Mouse (Mus musculus): ENCODE data around the gene Zp3r. TPM values are rescaled to one million over a fixed set of nuclear protein-coding genes. Genes with fewer than 3 reads are reported as not detected.
"Not testable (repeated sequence)": the region's sequence is repeated elsewhere in the genome, so short reads cannot be mapped to it uniquely, and the experiment has no call there.

Zp3r gene
- polyA plus RNA-seq (2015; fragmentation: Nextera tagmentation; extraction: Ambion mirVana): not detected in 2 replicates

DNA sequence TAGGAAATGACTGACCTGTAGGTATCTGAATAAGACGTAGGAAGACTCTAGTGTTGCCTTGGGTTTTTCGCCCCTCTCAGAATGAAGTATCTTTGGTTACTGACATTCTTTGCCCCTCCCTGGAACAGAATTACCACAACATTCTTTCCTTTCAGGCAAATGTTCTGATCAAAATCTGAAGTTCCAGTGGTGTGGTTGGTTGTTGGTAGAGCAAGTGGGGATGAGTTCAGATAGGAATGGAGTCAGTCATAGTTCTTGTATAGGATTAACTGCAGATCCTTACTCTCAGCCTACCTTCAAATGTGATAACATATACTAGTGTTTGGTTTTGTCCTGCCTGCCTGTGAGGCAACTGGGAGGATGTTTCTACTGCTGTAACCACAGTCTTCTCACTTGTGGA lies at the start of gene Zp3r:
TSS of gene Zp3r (minus strand) at position 101 of the 400 bp plus-strand sequence.
- H3K4me3 ChIP-seq (ENCODE audit: low read depth, low read length): no peak within 1 kb of the TSS
- H3K9ac ChIP-seq (ENCODE audit: low read depth, low read length): no peak within 1 kb of the TSS
- 97% methylated on average over 2 of the region's 2 CpGs for WGBS
- H3K4me1 ChIP-seq (ENCODE audit: control insufficient read depth, insufficient read depth, low read length): no peaks in the 10 kb centered on the region
- H3K27me3 ChIP-seq (ENCODE audit: control insufficient read depth, insufficient read depth, low read depth, low read length): no peaks in the 10 kb centered on the region
- H3K4me2 ChIP-seq (ENCODE audit: low read length): no peak within 1 kb of the TSS
- ATAC-seq: no peak
- H3K27ac ChIP-seq (ENCODE audit: low read length): no peak within 1 kb of the TSS
- H3K36me3 ChIP-seq (ENCODE audit: control insufficient read depth, insufficient read depth, low read length): no peaks in the 10 kb centered on the region
- H3K9me3 ChIP-seq (replicated peaks; ENCODE audit: control insufficient read depth, low read length, poor library complexity, severe bottlenecking): no peaks in the 10 kb centered on the region

DNA sequence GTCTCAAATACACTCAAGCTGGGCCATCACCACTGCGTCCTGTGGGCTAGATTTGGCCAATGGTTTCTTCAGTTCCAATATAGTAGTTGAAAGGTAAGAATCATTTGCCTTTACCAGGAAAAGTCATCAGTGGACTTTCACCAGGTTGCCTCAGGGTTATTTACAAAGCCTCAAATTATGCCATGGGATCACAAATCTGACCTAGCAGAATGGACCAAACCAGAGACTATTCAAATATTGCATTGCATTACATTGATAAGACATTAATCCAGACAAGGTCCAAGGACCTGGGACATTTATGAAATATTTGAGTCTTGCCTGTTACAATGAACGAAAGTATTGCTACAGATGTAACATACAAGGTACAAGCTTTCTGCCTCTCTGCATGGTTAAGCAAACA lies 49.1 kb upstream of the Zp3r start:
- no peak for ATAC-seq

DNA sequence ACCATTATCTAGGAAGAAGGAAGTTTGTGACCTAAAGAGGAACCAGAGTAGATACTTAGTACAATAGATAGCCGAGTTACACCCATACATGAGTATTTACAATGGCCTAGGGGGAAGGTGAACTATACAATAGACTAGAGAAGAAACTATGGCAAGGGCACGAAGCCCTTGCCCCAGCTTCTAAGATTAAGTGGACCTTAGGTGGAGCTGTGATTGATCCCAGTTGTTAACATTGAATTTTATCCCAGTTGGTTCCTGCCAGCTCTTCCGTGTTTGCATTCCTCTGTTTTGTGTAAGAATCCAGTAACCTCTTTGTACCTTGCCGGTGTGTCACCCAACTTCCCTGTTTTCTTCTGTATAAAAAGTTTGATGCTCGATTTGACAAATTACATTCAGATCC lies 34.2 kb upstream of the Zp3r start:
- not testable (repeated sequence) for H3K9me3 ChIP-seq (replicated peaks; ENCODE audit: control insufficient read depth, low read length, poor library complexity, severe bottlenecking); H3K4me2 ChIP-seq (ENCODE audit: low read length); H3K27me3 ChIP-seq (ENCODE audit: control insufficient read depth, insufficient read depth, low read depth, low read length); ATAC-seq; H3K27ac ChIP-seq (ENCODE audit: low read length); H3K9ac ChIP-seq (ENCODE audit: low read depth, low read length); H3K4me3 ChIP-seq (ENCODE audit: low read depth, low read length); H3K36me3 ChIP-seq (ENCODE audit: control insufficient read depth, insufficient read depth, low read length); H3K4me1 ChIP-seq (ENCODE audit: control insufficient read depth, insufficient read depth, low read length)
- 87% methylated on average over 5 of the region's 5 CpGs for WGBS

More for the DNA sequence above, 49.1 kb upstream of the Zp3r start:
- no peaks in the 10 kb centered on the region for H3K9me3 ChIP-seq (replicated peaks; ENCODE audit: control insufficient read depth, low read length, poor library complexity, severe bottlenecking)
- H3K36me3 ChIP-seq (ENCODE audit: control insufficient read depth, insufficient read depth, low read length): no peaks in the 10 kb centered on the region
- no peak overlapping the region for H3K9ac ChIP-seq (ENCODE audit: low read depth, low read length)
- H3K4me3 ChIP-seq (ENCODE audit: low read depth, low read length): no peak overlapping the region
- H3K27me3 ChIP-seq (ENCODE audit: control insufficient read depth, insufficient read depth, low read depth, low read length): no peaks in the 10 kb centered on the region
- WGBS: 91% methylated on average over 2 of the region's 2 CpGs
- H3K27ac ChIP-seq (ENCODE audit: low read length): no peak overlapping the region
- H3K4me2 ChIP-seq (ENCODE audit: low read length): no peak overlapping the region
- no peaks in the 10 kb centered on the region for H3K4me1 ChIP-seq (ENCODE audit: control insufficient read depth, insufficient read depth, low read length)

DNA sequence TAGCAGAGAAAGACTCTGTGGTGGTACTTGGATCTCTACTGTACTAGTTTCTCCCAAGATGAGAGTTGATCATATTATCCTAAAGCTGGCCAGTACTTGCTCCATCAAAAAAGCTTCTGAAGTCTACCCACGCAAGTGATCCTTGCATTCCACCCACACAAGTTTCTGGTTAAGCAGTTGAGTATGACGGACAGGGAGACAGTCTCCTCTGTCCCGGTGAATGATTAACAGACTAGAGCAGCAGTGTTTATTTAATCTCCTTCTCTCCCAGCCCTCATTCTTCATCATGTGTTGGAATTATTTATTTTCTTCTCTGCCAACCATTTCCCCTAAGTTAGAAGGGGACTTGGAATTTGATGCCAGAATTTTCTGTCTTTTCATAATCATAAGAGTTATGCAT lies 32.0 kb upstream of the Zp3r start, which contains the start of gene C4bp:
TSS of gene C4bp (minus strand) at position 179 of the 400 bp plus-strand sequence.
- Histone ChIP-seq H3K27ac (ENCODE audit: low read length) (no peak within 1 kb of the TSS), H3K27me3 (ENCODE audit: control insufficient read depth, insufficient read depth, low read depth, low read length) (no peaks in the 10 kb centered on the region), H3K4me3 (ENCODE audit: low read depth, low read length) (no peak within 1 kb of the TSS), H3K4me2 (ENCODE audit: low read length) (no peak within 1 kb of the TSS), H3K4me1 (ENCODE audit: control insufficient read depth, insufficient read depth, low read length) (no peaks in the 10 kb centered on the region), H3K36me3 (ENCODE audit: control insufficient read depth, insufficient read depth, low read length) (no peaks in the 10 kb centered on the region), H3K9ac (ENCODE audit: low read depth, low read length) (no peak within 1 kb of the TSS), H3K9me3 (replicated peaks; ENCODE audit: control insufficient read depth, low read length, poor library complexity, severe bottlenecking) (no peaks in the 10 kb centered on the region)
- ATAC-seq: no peak
- WGBS: 91% methylated on average over 3 of the region's 3 CpGs

DNA sequence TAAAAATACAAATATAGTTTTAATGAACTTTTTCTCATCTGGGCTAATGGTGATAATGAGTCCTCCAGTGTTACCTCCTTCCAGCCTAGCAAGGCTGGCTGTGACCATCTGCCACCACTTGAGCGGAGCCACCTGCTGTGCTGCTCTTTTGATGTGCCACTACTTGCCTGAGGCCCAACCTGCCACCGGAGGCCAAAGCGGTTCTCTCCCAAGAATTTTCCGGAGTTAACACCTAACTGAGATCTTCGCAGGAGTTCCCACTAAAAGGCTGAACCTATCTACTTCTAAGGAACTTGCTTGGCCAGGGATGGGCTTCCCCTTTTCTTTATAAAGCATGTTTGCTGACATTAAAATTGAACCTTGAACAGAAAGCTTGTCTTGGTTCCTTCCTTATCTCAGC lies 30.2 kb upstream of the Zp3r start:
- not testable (repeated sequence) for ATAC-seq; H3K4me3 ChIP-seq (ENCODE audit: low read depth, low read length); H3K27me3 ChIP-seq (ENCODE audit: control insufficient read depth, insufficient read depth, low read depth, low read length); H3K27ac ChIP-seq (ENCODE audit: low read length); H3K9ac ChIP-seq (ENCODE audit: low read depth, low read length); H3K4me1 ChIP-seq (ENCODE audit: control insufficient read depth, insufficient read depth, low read length); H3K9me3 ChIP-seq (replicated peaks; ENCODE audit: control insufficient read depth, low read length, poor library complexity, severe bottlenecking); H3K4me2 ChIP-seq (ENCODE audit: low read length); H3K36me3 ChIP-seq (ENCODE audit: control insufficient read depth, insufficient read depth, low read length)
- 50% methylated on average over 5 of the region's 5 CpGs for WGBS

DNA sequence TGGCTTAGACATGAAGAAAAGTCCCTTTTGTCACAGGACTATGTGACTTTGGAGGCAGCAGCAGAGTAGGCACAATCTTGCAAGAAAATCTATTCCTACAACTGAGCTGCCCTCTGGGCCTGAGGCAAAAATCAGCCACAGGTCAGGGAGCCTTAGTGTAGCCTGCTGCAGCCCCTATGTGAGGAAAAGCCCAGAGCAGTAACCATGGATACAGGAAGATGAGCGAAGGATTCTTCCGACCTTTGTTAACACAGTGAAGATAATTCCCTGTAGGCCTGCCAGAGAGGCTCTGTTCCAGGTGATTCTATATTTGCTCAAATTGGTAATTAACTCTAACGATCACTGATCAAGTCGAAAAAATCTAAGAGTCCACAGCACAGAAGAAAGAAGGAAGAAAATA lies 14.7 kb upstream of the Zp3r start:
- peaks cover 6% of the 10 kb centered on the region for H3K4me1 ChIP-seq (ENCODE audit: control insufficient read depth, insufficient read depth, low read length)
- no peaks in the 10 kb centered on the region for H3K36me3 ChIP-seq (ENCODE audit: control insufficient read depth, insufficient read depth, low read length)
- peak; percentile 86; the same call in 1 of the 2 replicates for ATAC-seq
- no peak overlapping the region for H3K4me2 ChIP-seq (ENCODE audit: low read length)
- no peak overlapping the region for H3K27ac ChIP-seq (ENCODE audit: low read length)
- H3K27me3 ChIP-seq (ENCODE audit: control insufficient read depth, insufficient read depth, low read depth, low read length): no peaks in the 10 kb centered on the region
- no peak overlapping the region for H3K9ac ChIP-seq (ENCODE audit: low read depth, low read length)
- no peaks in the 10 kb centered on the region for H3K9me3 ChIP-seq (replicated peaks; ENCODE audit: control insufficient read depth, low read length, poor library complexity, severe bottlenecking)
- 44% methylated on average over 4 of the region's 4 CpGs for WGBS
- no peak overlapping the region for H3K4me3 ChIP-seq (ENCODE audit: low read depth, low read length)

DNA sequence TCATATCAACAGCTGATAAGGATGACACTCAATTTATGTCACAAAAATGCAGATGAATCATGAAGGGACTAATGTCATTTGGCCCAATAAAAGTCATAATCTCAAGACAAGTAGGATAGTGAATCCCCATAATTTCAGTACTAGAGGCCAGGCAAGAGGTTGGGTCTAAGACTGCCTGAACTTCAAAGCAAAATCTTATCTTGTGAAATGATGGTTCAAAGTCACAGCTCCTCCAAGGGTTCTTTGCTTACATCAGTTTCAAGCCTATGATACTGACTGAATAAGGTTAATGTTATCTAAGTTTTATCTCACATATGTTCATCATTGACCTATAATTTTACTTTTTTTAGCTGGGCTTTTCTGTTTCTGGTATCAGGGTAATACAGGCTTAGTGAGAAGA lies 11.5 kb upstream of the Zp3r start:
- no peak for ATAC-seq
- H3K27me3 ChIP-seq (ENCODE audit: control insufficient read depth, insufficient read depth, low read depth, low read length): no peaks in the 10 kb centered on the region
- no peak overlapping the region for H3K4me2 ChIP-seq (ENCODE audit: low read length)
- no peak overlapping the region for H3K27ac ChIP-seq (ENCODE audit: low read length)
- H3K36me3 ChIP-seq (ENCODE audit: control insufficient read depth, insufficient read depth, low read length): no peaks in the 10 kb centered on the region
- peaks cover 6% of the 10 kb centered on the region for H3K4me1 ChIP-seq (ENCODE audit: control insufficient read depth, insufficient read depth, low read length)
- no peaks in the 10 kb centered on the region for H3K9me3 ChIP-seq (replicated peaks; ENCODE audit: control insufficient read depth, low read length, poor library complexity, severe bottlenecking)
- no peak overlapping the region for H3K9ac ChIP-seq (ENCODE audit: low read depth, low read length)
- H3K4me3 ChIP-seq (ENCODE audit: low read depth, low read length): no peak overlapping the region

DNA sequence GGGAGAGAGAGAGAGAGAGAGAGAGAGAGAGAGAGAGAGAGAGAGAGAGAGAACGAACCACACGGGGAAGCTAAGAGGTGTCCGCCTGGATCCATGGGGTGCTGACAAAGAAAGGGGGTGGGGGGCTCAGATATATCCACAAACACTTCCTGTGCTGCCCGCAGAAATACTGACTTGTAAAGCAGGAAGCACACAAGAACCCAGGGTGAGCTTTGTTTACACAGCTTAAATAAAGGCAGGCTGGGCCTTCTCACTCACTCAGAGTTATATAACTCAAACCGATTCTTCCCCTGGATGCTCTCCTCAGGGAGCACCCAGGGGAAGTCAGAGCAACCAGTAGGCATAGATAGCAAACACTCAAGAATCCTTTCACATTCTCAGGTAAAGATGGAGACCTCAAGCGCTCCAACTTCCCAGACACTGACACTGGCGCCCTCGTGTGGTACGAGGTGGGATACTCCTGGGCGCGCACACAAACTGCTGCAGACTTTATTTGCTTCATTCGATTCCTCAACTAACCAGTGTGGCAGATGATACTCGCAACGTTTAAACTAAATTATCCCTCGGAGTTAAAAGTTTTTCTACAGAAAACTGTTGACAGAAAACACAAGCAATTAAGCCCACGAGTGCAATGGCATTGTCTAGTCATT lies 4.5 kb upstream of the Zp3r start:
- no peak overlapping the region for H3K9ac ChIP-seq (ENCODE audit: low read depth, low read length)
- 31% methylated on average over 16 of the region's 16 CpGs for WGBS
- no peaks in the 10 kb centered on the region for H3K4me1 ChIP-seq (ENCODE audit: control insufficient read depth, insufficient read depth, low read length)
- H3K4me3 ChIP-seq (ENCODE audit: low read depth, low read length): no peak overlapping the region
- peak; percentile 58; the same call in 1 of the 2 replicates for ATAC-seq
- H3K27me3 ChIP-seq (ENCODE audit: control insufficient read depth, insufficient read depth, low read depth, low read length): no peaks in the 10 kb centered on the region
- no peaks in the 10 kb centered on the region for H3K9me3 ChIP-seq (replicated peaks; ENCODE audit: control insufficient read depth, low read length, poor library complexity, severe bottlenecking)
- no peaks in the 10 kb centered on the region for H3K36me3 ChIP-seq (ENCODE audit: control insufficient read depth, insufficient read depth, low read length)
- H3K4me2 ChIP-seq (ENCODE audit: low read length): no peak overlapping the region
- no peak overlapping the region for H3K27ac ChIP-seq (ENCODE audit: low read length)

DNA sequence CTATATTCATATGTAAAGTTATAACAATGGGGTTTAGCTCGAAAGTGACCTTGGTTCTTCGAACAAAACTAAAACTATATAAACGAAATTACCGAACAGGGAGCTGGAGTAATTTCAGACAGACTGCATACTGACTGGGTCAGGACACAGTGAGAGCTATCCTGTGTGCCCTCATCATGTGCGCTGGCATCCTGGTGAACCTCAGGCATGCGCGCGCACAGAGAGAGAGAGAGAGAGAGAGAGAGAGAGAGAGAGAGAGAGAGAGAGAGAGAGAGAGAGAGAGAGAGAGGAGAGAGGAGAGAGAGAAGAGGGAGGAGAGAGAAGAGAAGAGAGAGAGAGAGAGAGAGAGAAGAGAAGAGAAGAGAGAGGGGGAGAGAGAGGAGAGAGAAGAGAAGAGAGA lies 3.9 kb upstream of the Zp3r start:
- 91% methylated on average over 8 of the region's 8 CpGs for WGBS
- Histone ChIP-seq H3K4me3 (ENCODE audit: low read depth, low read length) (no peak overlapping the region), H3K27ac (ENCODE audit: low read length) (no peak overlapping the region), H3K9ac (ENCODE audit: low read depth, low read length) (no peak overlapping the region), H3K27me3 (ENCODE audit: control insufficient read depth, insufficient read depth, low read depth, low read length) (no peaks in the 10 kb centered on the region), H3K4me1 (ENCODE audit: control insufficient read depth, insufficient read depth, low read length) (no peaks in the 10 kb centered on the region), H3K9me3 (replicated peaks; ENCODE audit: control insufficient read depth, low read length, poor library complexity, severe bottlenecking) (no peaks in the 10 kb centered on the region), H3K36me3 (ENCODE audit: control insufficient read depth, insufficient read depth, low read length) (no peaks in the 10 kb centered on the region), H3K4me2 (ENCODE audit: low read length) (no peak overlapping the region)
- ATAC-seq: no peak

All from midbrain, embryonic 16.5 days (tissue).